Mouse (Mus musculus) left cerebral cortex, adult 2 months (tissue): Measurements from ENCODE around the gene Igf2. TPM values are rescaled to one million over a fixed set of nuclear protein-coding genes. Genes with fewer than 3 reads are reported as not detected.

ENCODE experiments used
- DNase-seq, 2 experiments: peaks; one replicate each; pipeline ENCODE4 v3.0.0; 2021 to 2022; ENCODE audit warnings: low spot score in 2 of 2, mixed read lengths in 1 of 2; ENCODE audit errors: extremely low spot score in 1 of 2
- H3K27ac ChIP-seq: fragments of 200-600 bp; 2 replicates; pipeline ENCODE4 v1.8.1; 2022
- H3K4me3 ChIP-seq: fragments of 200-600 bp; 2 replicates; pipeline ENCODE4 v1.8.1; 2022
- CTCF ChIP-seq: fragments of 200-600 bp; IDR thresholded peaks from 2 replicates; pipeline ENCODE4 v1.8.1; 2022; ENCODE audit warnings: antibody characterized with exemption, mild to moderate bottlenecking, moderate library complexity
- intact Hi-C: fragments of 180-260 bp; cut with DNase I; formaldehyde crosslinking; loops from one replicate; pipeline ENCODE4 v1.15.1; 2025
- microRNA-seq, 2 experiments: library from miRNA; unstranded; fragments of <30 nt; microRNA quantifications; one replicate each; pipeline ENCODE4 v1.2.0; 2021
- total RNA-seq, 2 experiments: library from RNA; stranded (reverse); gene quantifications; 2 replicates each; pipeline ENCODE4 v1.2.3; 2021

Igf2 gene
- total RNA-seq, 2 experiments from 2014 or later, result 67.4 to 120 TPM

DNA sequence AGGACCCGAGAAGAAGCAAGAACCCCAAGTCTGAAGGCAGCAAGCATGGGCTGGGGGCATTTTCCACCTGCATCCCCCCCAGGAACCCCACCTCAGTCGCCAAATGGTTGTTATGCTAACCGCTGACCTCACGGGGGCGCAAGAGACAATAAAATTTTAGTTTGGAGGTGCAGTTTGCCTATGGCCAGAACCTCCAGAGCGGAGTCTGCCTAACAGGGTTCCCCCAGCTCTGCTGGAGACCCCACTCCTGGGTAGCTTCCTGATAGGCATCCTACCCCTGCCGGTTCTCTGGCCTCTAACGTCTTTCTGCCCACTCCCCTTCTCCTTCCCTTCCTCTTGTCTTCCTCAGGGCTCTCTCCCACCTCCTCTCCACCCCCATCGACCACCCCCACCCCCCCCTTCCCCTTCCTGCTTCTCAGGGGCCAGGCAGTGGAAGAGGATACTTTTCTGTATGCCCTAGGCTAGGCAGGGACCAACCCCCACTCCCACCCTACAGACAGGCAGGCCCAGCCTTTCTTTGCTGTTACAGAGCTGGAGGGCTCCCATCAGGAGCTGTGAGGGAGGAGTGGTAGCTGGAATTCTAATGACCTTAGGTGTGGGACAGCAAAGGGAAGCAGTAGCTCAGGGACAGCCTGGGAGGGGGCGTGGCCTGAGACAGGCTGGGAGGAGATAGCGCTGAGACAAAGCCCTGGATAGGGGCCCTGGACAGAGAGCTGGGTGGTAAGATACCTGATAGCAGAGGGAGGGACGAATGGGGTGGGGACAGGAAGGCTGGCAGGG is 55.8 kb downstream of the Igf2 start:
- H3K27ac ChIP-seq, result no peak overlapping the region
- TF ChIP-seq CTCF, result peak; percentile 80
- DNase-seq, result peak; percentile 34 to 67
- intact Hi-C loops, result loop anchor here (1.0 kb wide), 1 partner anchor 61 kb away; no protein-coding TSS in a partner anchor
- H3K4me3 ChIP-seq, result no peak overlapping the region

DNA sequence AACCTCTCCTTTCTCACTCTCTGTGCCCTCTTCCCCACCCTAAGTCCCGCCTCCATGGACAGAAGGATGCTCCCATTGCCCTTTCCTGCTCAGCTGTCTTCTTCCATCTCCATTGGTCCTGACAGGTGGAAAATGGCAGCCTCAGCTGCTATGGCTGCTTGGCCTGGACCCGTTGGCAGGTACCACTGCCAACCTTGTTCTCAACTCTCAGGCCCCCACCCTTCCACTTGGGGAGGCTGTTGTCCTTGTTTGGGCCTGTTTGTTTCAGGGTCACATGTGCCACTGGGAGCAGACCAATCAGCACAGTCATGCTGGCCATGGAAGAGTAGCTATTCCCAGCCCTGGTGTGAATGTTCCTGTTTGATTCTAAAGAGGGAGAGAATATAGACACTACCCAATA is 65.7 kb downstream of the Igf2 start:
- intact Hi-C loops, result no loop called here
- Histone ChIP-seq H3K4me3 (no peak overlapping the region), H3K27ac (no peak overlapping the region)
- no peak for DNase-seq
- TF ChIP-seq CTCF, result no peak

Small RNAs within 50 kb of the gene (microRNA-seq; reads per million reads assigned to microRNA genes)
- 106 to 160 reads per million in 2 experiments for gene Mir483

Other genes with a start within 250 kb of the Igf2 start
- gene Syt8, start 232.0 kb downstream of the Igf2 start, total RNA-seq, result not detected
- under 1 TPM in 1 of 2 experiments, not detected in 1; 0.50 TPM for gene Tnni2, start 225.0 kb downstream of the Igf2 start, total RNA-seq
- 1 to 10 TPM; 3.4 to 7.1 TPM for gene Lsp1, start 206.0 kb downstream of the Igf2 start, total RNA-seq
- gene Tnnt3, start 168.0 kb downstream of the Igf2 start, total RNA-seq, result not detected
- 1 to 10 TPM; 4.7 to 6.7 TPM for gene Mrpl23, start 134.1 kb downstream of the Igf2 start, total RNA-seq
- gene Gm49394, start 3.1 kb upstream of the Igf2 start, total RNA-seq, result under 1 TPM in 1 of 2 experiments, not detected in 1; 0.11 TPM
- gene Ins2, start 76.6 kb upstream of the Igf2 start, total RNA-seq, result not detected